Mouse (Mus musculus) kidney, embryonic 16.5 days (tissue): ENCODE results near the gene Ankrd44. TPM values are rescaled to one million over a fixed set of nuclear protein-coding genes. Genes with fewer than 3 reads are reported as not detected.

Experiments
- ATAC-seq: fragments of 200-750 bp; cut with Nextera tagmentation; 2 replicates; pipeline ENCODE4 v1.8.0; 2017; ENCODE audit warnings: moderate TSS enrichment; ENCODE audit not compliant: low FRiP score, low TSS enrichment
- H3K27ac ChIP-seq: fragments of 300-500 bp; sonication (generic); 2 replicates; pipeline ENCODE4 v1.5.1; 2014; ENCODE audit warnings: low read length
- H3K27me3 ChIP-seq: fragments of 300-500 bp; sonication (generic); 2 replicates; pipeline ENCODE4 v1.6.1; 2014; ENCODE audit warnings: low read length, control low read depth, mixed read lengths; ENCODE audit not compliant: insufficient read depth
- H3K36me3 ChIP-seq: fragments of 300-500 bp; sonication (generic); 2 replicates; pipeline ENCODE4 v1.6.1; 2014; ENCODE audit warnings: low read length, control low read depth, mixed read lengths; ENCODE audit not compliant: insufficient read depth
- H3K4me1 ChIP-seq: fragments of 300-500 bp; sonication (generic); 2 replicates; pipeline ENCODE4 v1.6.1; 2014; ENCODE audit warnings: low read length, control low read depth, mixed read lengths; ENCODE audit not compliant: insufficient read depth
- H3K4me2 ChIP-seq: fragments of 300-500 bp; sonication (generic); replicated peaks from 2 replicates; pipeline ENCODE4 v1.6.1; 2014; ENCODE audit warnings: low read depth, low read length
- H3K4me3 ChIP-seq: fragments of 300-500 bp; sonication (generic); 2 replicates; pipeline ENCODE4 v1.5.1; 2014; ENCODE audit warnings: mild to moderate bottlenecking, low read length
- H3K9ac ChIP-seq: fragments of 300-500 bp; sonication (generic); replicated peaks from 2 replicates; pipeline ENCODE4 v1.6.1; 2014; ENCODE audit warnings: low read length
- H3K9me3 ChIP-seq: fragments of 300-500 bp; sonication (generic); 2 replicates; pipeline ENCODE4 v1.6.1; 2016; ENCODE audit warnings: low read length, control low read depth
- WGBS: fragments of 180-500 bp; shearing (Covaris S2); extraction: QIAGEN DNeasy Blood & Tissue Kit; methylation state at CpG from one replicate; pipeline ENCODE4 v1.1.7; 2014; 5-methylcytosine and 5-hydroxymethylcytosine counted together
- polyA plus RNA-seq: library from polyadenylated mRNA; unstranded; fragments of >200 nt; fragmentation: Nextera tagmentation; extraction: Ambion mirVana; gene quantifications from 2 replicates; pipeline ENCODE4 v1.2.1, GENCODE M21; 2015

Ankrd44 gene
- polyA plus RNA-seq, 1 experiment from 2014 or later = 6.6 TPM

DNA sequence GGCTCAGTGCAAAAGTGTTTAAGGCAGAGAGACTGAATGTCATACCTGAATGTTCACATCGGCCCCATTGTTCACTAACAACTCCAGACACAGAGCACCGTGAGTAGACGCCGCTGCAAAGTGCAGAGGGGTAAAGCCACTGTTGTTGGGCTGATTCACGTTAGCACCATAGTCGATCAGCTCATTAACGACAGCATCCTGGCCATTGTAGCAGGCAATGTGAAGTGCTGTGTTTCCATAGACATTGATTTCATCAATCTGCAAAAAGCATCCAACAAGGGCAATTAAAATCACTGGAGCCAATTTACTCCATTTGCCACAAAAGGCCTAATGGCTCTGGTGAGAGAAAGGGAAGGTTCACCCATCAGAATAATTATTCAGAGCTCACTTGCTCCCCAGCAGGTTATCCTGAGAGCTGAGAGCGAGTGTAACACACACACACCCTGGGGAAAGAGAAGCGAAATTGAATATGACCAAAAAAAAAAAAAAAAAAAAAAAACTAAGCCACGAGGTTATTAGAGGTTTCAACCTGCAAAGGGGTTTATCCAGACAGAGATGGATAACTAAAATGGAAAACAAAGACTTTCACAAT, 163.9 kb downstream of the Ankrd44 start:
- Histone ChIP-seq H3K9ac (no peak overlapping the region), H3K9me3 (no peaks in the 10 kb centered on the region), H3K4me1 (no peaks in the 10 kb centered on the region), H3K36me3 (no peaks in the 10 kb centered on the region), H3K4me3 (no peak overlapping the region), H3K4me2 (no peak overlapping the region), H3K27ac (no peak overlapping the region), H3K27me3 (no peaks in the 10 kb centered on the region)
- WGBS = 81% methylated on average over 10 of the region's 10 CpGs
- ATAC-seq = no peak

DNA sequence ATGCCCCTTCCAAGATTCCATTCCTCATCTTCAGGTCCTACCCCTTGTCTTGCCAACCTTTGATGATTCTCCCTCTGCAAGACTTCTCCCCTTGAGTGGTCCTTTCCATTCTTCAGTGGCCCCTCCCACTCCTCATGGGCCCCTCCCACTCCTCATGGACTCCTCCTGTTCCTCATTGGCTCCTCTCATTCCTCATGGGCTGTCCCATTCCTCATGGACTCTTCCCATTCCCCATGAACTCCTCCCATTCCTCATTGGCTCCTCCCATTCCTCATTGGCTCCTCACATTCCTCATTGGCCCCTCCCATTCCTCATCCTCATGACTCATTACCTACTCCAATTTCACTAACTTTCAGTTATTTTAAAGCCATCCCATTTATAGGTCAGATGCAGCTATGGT, 166.3 kb downstream of the Ankrd44 start:
- Histone ChIP-seq H3K4me3 (no peak overlapping the region), H3K4me2 (no peak overlapping the region), H3K9me3 (no peaks in the 10 kb centered on the region), H3K27me3 (no peaks in the 10 kb centered on the region), H3K4me1 (no peaks in the 10 kb centered on the region), H3K36me3 (no peaks in the 10 kb centered on the region), H3K27ac (no peak overlapping the region), H3K9ac (no peak overlapping the region)
- ATAC-seq = no peak

DNA sequence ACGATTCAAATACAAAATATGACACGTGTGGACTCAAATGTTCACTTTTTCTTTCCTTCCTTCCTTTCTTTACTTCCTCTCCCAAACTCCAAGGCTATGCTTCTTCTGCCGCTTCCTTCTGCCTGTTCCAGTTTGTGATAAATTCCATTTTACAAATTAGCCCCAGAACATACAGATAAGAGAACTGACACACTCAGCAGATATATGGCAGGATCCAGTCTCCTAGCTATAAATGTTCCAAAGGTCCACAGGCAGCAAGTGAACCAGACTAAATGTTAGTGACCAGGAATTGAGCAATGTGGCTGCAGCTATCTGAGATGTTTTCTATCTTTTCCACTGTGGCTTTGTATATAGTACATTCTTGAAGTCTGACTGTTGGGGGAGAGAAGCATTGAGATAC, 168.9 kb downstream of the Ankrd44 start:
- Histone ChIP-seq H3K27ac (no peak overlapping the region), H3K9me3 (no peaks in the 10 kb centered on the region), H3K4me3 (no peak overlapping the region), H3K27me3 (no peaks in the 10 kb centered on the region), H3K36me3 (no peaks in the 10 kb centered on the region), H3K4me2 (no peak overlapping the region), H3K9ac (no peak overlapping the region), H3K4me1 (no peaks in the 10 kb centered on the region)
- 84% methylated on average over 3 of the region's 3 CpGs for WGBS
- ATAC-seq = no peak

DNA sequence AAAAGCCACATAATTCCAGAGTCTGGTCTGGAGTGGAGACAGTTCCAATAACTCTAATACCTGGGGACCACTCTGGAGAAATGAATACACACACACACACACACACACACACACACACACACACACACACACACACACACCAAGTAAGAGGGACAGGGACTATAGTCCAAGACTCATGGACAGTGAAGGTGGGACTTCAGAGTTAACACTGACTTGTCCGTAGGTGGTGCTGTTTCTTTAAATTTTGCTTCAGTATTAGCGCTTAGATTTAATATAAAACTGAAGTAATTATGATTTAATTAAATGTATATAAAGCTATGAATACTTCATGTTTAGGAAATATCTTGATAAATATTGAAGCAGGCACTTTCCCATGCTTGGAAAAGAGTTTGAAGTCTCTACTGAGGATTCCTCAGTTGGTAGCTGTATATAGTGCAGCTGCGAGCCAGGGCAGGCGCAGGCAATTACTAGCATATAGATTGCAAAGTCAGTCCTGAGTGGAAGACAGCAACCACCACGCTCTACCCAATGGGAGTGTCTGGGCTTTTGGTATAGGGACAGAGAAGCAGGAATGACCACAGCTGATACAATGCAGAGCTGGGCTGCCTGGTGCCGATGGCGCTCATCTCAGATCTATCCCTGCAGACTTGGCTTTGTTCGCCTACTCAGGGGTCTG, 170.4 kb downstream of the Ankrd44 start:
- Histone ChIP-seq H3K9ac (no peak overlapping the region), H3K27me3 (no peaks in the 10 kb centered on the region), H3K4me3 (no peak overlapping the region), H3K36me3 (no peaks in the 10 kb centered on the region), H3K4me1 (no peaks in the 10 kb centered on the region), H3K4me2 (no peak overlapping the region), H3K27ac (no peak overlapping the region), H3K9me3 (no peaks in the 10 kb centered on the region)
- ATAC-seq = no peak
- WGBS = 80% methylated on average over 8 of the region's 8 CpGs

DNA sequence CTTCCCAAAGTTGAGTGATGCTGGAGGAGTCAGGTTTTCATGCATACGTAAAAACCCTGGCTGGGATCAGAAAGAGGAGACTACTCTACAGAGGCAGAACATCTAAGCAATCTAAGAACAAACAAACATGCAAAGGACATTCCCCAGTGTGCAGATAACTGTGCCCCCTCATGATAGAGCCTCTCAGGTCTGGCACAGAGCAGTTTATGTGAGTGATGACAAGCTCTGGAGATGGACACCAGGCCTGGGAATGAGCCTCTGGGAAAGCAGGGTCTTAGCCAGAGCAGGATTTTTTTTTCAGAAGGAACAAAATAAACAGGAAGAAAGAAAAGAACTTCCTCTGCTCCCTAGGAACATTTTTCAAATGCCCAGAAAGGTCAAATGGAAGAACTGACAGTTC, 176.2 kb downstream of the Ankrd44 start:
- no peaks in the 10 kb centered on the region for H3K27me3 ChIP-seq
- no peak overlapping the region for H3K4me3 ChIP-seq
- peak overlapping the region; percentile 4; the same call in 1 of the 2 replicates for H3K27ac ChIP-seq
- no peak overlapping the region for H3K9ac ChIP-seq
- no peaks in the 10 kb centered on the region for H3K36me3 ChIP-seq
- H3K4me2 ChIP-seq = no peak overlapping the region
- no peak for ATAC-seq
- peaks cover 2% of the 10 kb centered on the region; the same call in 1 of the 2 replicates for H3K4me1 ChIP-seq
- no peaks in the 10 kb centered on the region for H3K9me3 ChIP-seq
- 48% methylated on average over 1 of the region's 1 CpGs for WGBS

DNA sequence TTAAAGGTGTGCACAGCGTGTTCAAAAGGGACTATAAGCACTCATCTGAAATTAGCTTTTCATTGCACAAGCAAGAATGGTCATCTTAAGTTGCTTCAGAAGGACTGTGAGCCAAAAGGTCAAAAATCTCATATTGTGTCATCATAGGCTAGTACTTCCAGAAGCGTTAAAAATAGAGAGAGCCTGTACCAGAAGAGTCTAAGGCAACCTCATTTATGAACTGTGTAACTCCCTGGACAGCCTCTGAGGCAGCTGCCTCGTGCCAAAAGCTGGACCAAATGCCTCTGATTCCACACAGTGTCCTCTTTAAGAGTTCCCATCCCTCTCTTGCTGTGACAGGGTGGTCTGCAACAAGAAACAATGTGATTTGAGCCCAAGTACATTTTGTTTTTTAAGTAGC, 176.7 kb downstream of the Ankrd44 start:
- 63% methylated on average over 3 of the region's 3 CpGs for WGBS
- ATAC-seq = no peak

DNA sequence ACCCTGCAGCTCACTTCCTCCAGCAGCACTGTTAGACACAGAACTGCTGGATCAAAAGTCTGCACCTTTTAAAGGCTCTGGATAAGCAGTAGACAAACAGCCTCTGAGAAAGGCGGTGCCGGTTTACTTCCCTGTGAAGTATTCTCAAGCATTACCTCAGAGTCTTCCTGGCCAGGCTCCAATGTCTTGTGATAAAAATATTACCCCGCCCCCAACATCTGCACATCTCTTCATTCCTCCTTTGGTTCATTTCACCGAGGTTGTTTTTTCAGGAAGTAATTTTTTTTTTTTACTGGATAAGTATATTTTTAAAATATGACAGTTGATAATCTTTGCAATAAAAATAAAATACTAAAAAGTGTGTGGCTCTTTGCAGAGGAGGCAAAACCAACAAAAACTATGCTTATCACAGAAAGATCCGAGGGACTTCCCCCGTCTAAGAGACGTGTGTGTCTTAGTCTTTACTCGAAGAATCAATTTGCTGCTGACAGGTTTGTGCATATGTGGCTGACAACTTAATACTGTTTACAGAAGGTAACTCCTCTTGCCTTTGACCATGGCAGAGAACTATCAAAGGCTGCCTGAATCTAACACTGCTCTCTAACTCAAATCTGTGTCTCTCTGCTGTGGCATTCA, 178.3 kb downstream of the Ankrd44 start:
- Histone ChIP-seq H3K4me3 (no peak overlapping the region), H3K9me3 (no peaks in the 10 kb centered on the region), H3K9ac (no peak overlapping the region), H3K36me3 (no peaks in the 10 kb centered on the region), H3K27me3 (no peaks in the 10 kb centered on the region), H3K27ac (no peak overlapping the region), H3K4me2 (no peak overlapping the region), H3K4me1 (peaks cover 2% of the 10 kb centered on the region; the same call in 1 of the 2 replicates)
- ATAC-seq = no peak
- 30% methylated on average over 8 of the region's 8 CpGs for WGBS

More for the DNA sequence above, 176.7 kb downstream of the Ankrd44 start:
- no peaks in the 10 kb centered on the region for H3K9me3 ChIP-seq
- H3K9ac ChIP-seq = no peak overlapping the region
- H3K27me3 ChIP-seq = no peaks in the 10 kb centered on the region
- H3K4me3 ChIP-seq = no peak overlapping the region
- H3K36me3 ChIP-seq = no peaks in the 10 kb centered on the region
- no peak overlapping the region for H3K4me2 ChIP-seq
- peak overlapping the region; percentile 4; the same call in 1 of the 2 replicates for H3K27ac ChIP-seq
- peaks cover 2% of the 10 kb centered on the region; the same call in 1 of the 2 replicates for H3K4me1 ChIP-seq

DNA sequence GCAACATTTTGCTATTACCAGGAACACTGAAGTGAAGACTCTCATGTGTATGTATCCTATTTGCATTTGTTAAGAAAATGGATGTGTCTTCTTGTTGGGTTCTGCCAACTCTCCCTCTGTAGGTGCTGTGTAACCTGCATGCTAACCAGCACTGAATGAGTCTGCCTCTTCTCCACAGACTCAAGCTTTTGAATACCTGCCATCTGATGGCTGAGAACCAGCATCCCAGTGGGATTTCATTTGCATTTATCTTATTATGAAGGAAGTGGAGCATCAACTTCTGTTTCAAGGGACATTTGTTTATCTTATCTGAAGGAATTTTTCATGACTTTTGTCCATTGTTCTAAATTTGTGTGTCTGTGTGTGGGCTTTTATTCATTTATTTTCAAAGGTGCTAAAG, 180.5 kb downstream of the Ankrd44 start:
- Histone ChIP-seq H3K9ac (no peak overlapping the region), H3K27me3 (no peaks in the 10 kb centered on the region), H3K4me3 (no peak overlapping the region), H3K4me2 (no peak overlapping the region), H3K36me3 (no peaks in the 10 kb centered on the region), H3K4me1 (peaks cover 2% of the 10 kb centered on the region; the same call in 1 of the 2 replicates), H3K9me3 (no peaks in the 10 kb centered on the region), H3K27ac (no peak overlapping the region)
- no peak for ATAC-seq

DNA sequence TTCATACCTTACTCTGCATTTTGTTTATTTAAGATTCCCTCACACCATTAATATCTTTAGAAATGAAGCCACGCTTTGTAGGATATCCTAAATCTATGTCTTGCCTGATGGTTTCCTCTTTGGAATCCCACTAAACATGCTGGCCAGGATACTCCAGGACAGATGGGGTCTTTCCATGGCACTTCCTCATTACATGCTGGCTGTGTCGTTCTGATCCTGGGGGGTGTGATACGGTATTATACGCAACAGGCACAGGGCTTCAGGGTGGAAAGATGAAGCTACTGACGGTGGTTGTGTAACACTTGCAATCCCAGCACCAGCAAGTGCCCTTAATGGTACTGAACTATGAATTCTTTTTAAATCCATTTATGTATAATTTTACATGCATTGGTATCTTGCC, 182.0 kb downstream of the Ankrd44 start:
- ATAC-seq = no peak
- Histone ChIP-seq H3K4me1 (peaks cover 2% of the 10 kb centered on the region; the same call in 1 of the 2 replicates), H3K27me3 (no peaks in the 10 kb centered on the region), H3K9me3 (no peaks in the 10 kb centered on the region), H3K9ac (no peak overlapping the region), H3K36me3 (no peaks in the 10 kb centered on the region), H3K4me2 (no peak overlapping the region), H3K27ac (no peak overlapping the region), H3K4me3 (no peak overlapping the region)
- 80% methylated on average over 5 of the region's 5 CpGs for WGBS

DNA sequence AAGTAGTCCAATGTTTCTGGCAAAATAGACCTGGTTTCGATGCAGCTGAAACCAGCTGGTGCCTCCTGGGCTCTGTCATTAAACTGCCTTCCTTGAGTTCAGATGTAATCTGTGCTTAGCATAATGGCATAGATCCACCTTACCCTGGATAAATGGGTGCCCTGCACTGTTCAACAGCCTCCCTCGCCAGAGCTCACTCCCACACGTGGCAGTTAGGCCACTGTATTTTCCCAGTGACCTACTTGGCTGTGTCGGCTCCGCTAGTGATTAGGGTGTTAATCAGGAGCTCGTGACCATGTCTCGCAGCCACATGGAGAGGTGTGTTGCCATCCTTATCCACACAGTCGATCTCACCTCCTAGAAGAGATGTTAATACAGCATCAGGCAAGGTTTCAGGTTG, 183.1 kb downstream of the Ankrd44 start:
- Histone ChIP-seq H3K27me3 (no peaks in the 10 kb centered on the region), H3K4me2 (no peak overlapping the region), H3K4me3 (no peak overlapping the region), H3K4me1 (peaks cover 2% of the 10 kb centered on the region; the same call in 1 of the 2 replicates), H3K9ac (no peak overlapping the region), H3K36me3 (no peaks in the 10 kb centered on the region), H3K27ac (no peak overlapping the region), H3K9me3 (no peaks in the 10 kb centered on the region)
- ATAC-seq = no peak
- WGBS = 59% methylated on average over 8 of the region's 8 CpGs
